Mouse (Mus musculus) brain, embryonic 14.5 days (tissue): ENCODE measurements around the gene Tdgf1.

Experiments
- CTCF ChIP-seq: fragments of 200-500 bp; IDR thresholded peaks from 2 replicates; pipeline ENCODE4 v1.5.1; 2012; ENCODE audit warnings: inconsistent platforms, mild to moderate bottlenecking, moderate library complexity, borderline replicate concordance; ENCODE audit not compliant: insufficient read depth, insufficient read length; ENCODE audit errors: extremely low read depth
- POLR2A ChIP-seq: fragments of 200-500 bp; IDR thresholded peaks from 2 replicates; pipeline ENCODE4 v1.6.1; 2012; ENCODE audit warnings: mild to moderate bottlenecking, inconsistent platforms, borderline replicate concordance; ENCODE audit not compliant: poor library complexity, insufficient read depth, insufficient read length, severe bottlenecking; ENCODE audit errors: extremely low read depth

DNA sequence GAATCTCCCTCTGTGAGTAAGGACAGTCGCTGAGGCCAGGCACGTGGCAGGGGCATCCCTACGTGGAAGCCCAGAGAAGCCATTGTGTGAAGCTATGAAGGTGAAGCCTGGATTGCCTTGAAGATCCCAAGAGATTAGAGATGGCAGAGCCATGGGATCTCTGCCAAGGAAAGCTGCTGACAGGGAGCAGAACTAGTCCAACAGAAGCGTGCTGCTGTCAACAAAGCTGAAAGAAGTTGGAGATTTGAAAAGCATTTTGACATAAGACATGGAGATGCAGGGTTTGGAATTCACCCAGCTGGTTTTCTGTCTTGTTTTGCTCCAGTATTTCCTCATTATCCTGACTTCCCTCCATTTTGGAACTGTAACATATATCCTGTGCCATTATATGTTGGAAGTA, 43.7 kb downstream of the Tdgf1 start:
- TF ChIP-seq POLR2A (no peak), CTCF (no peak)
